Mouse (Mus musculus) bone marrow, adult 2 months (tissue): ENCODE results near the gene Cdcp1. TPM values are rescaled to one million over a fixed set of nuclear protein-coding genes. Genes with fewer than 3 reads are reported as not detected.

ENCODE experiments used
- H3K27ac ChIP-seq: fragments of 200-500 bp; 2 replicates; pipeline ENCODE4 v1.5.1; 2012; ENCODE audit warnings: low read depth, mild to moderate bottlenecking, control low read depth, inconsistent platforms, low read length; ENCODE audit not compliant: control insufficient read depth, poor library complexity, insufficient read depth
- H3K4me1 ChIP-seq: fragments of 200-500 bp; 2 replicates; pipeline ENCODE4 v1.6.1; 2011; ENCODE audit warnings: low read length; ENCODE audit not compliant: control insufficient read depth, insufficient read depth
- H3K4me3 ChIP-seq: fragments of 200-500 bp; replicated peaks from 2 replicates; pipeline ENCODE3; 2011; ENCODE audit warnings: mild to moderate bottlenecking, low read depth, low read length, control low read depth; ENCODE audit not compliant: control insufficient read depth
- CTCF ChIP-seq: fragments of 200-500 bp; IDR thresholded peaks from 2 replicates; pipeline ENCODE4 v1.5.1; 2011; ENCODE audit warnings: low read length, control low read depth; ENCODE audit not compliant: control insufficient read depth, insufficient read depth
- POLR2A ChIP-seq: fragments of 200-500 bp; IDR thresholded peaks from 2 replicates; pipeline ENCODE4 v1.6.1; 2011; ENCODE audit warnings: low read depth, mild to moderate bottlenecking, control low read depth, low read length, borderline replicate concordance; ENCODE audit not compliant: control insufficient read depth
- WGBS: fragments of 180-500 bp; shearing (Covaris S2); methylation state at CpG from one replicate; pipeline ENCODE4 v1.1.7; 2018; 5-methylcytosine and 5-hydroxymethylcytosine counted together
- polyA plus RNA-seq: library from polyadenylated mRNA; stranded (reverse); fragments of >200 nt; gene quantifications from 2 replicates; pipeline ENCODE4 v1.2.4, GENCODE M21; 2011; ENCODE audit warnings: low replicate concordance; ENCODE audit not compliant: missing spikeins, insufficient read depth, insufficient read length

Cdcp1 gene
- polyA plus RNA-seq, 1 experiment: not detected

GRCm38 (mm10) chr9:123243988-123244387 is 28.1 kb upstream of the Cdcp1 start:
- Histone ChIP-seq H3K27ac (no peak overlapping the region), H3K4me1 (no peaks in the 10 kb centered on the region), H3K4me3 (no peak overlapping the region)
- WGBS: 56% methylated on average over 10 of the region's 10 CpGs
- TF ChIP-seq POLR2A (no peak), CTCF (no peak)

DNA sequence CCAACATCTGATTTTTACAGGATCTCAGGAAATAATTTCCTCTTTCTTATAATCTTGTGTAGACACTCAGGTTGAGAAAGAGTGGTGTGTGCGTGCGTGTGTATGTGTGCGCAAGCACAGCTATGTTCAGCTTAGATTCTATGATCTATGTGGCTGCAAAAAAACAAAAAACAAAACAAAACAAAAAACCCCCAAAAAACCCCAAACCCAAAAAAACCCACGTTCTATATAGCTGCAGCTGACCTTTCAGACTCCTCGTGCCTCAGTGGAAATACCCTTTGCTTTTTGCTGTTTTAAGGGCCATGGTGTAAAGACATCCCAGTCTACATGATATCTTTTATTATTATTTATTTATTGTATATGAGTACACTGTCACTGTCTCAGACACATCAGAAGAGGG is 25.4 kb upstream of the Cdcp1 start:
- Histone ChIP-seq H3K27ac (no peak overlapping the region), H3K4me3 (no peak overlapping the region), H3K4me1 (no peaks in the 10 kb centered on the region; the same call in 1 of the 2 replicates)
- no peak for TF ChIP-seq POLR2A
- no peak for TF ChIP-seq CTCF
- 81% methylated on average over 5 of the region's 5 CpGs for WGBS

- WGBS: 68% methylated on average over 2 of the region's 2 CpGs
- Histone ChIP-seq H3K4me1 (no peaks in the 10 kb centered on the region; the same call in 1 of the 2 replicates), H3K4me3 (no peak overlapping the region), H3K27ac (no peak overlapping the region)
- TF ChIP-seq POLR2A (no peak), CTCF (no peak)
These were observed 24.9 kb upstream of the Cdcp1 start for GRCm38 (mm10) chr9:123240751-123241150.

DNA sequence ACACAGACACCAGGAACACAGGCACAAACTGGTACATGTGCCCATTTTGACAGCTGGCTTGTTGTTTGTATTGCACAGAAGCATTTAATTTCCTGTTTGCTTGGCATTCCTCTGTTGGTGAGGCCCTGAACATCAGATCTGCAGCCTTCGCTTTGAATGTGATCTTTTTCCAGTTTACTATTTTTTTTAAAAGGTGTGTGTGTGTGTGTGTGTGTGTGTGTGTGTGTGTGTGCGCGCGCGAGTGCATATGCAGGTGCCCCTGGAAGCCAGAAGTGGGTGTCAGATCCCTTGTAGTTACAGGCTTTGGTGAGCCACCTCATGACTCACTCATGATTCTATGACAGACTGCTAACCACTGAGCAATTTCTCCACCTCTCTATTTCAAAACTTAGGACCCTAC is 24.4 kb upstream of the Cdcp1 start:
- TF ChIP-seq CTCF: no peak
- TF ChIP-seq POLR2A: no peak
- WGBS: 93% methylated on average over 5 of the region's 5 CpGs
- Histone ChIP-seq H3K4me1 (no peaks in the 10 kb centered on the region; the same call in 1 of the 2 replicates), H3K27ac (no peak overlapping the region), H3K4me3 (no peak overlapping the region)

GRCm38 (mm10) chr9:123239651-123240050 is 23.8 kb upstream of the Cdcp1 start:
- TF ChIP-seq POLR2A: no peak
- no peak for TF ChIP-seq CTCF
- 38% methylated on average over 2 of the region's 2 CpGs for WGBS
- Histone ChIP-seq H3K4me1 (no peaks in the 10 kb centered on the region; the same call in 1 of the 2 replicates), H3K4me3 (no peak overlapping the region), H3K27ac (no peak overlapping the region)

- no peak for TF ChIP-seq POLR2A
- no peak for TF ChIP-seq CTCF
- H3K4me3 ChIP-seq: no peak overlapping the region
- H3K27ac ChIP-seq: no peak overlapping the region
- WGBS: 80% methylated on average over 4 of the region's 4 CpGs
- H3K4me1 ChIP-seq: no peaks in the 10 kb centered on the region; the same call in 1 of the 2 replicates
These were observed 22.6 kb upstream of the Cdcp1 start for GRCm38 (mm10) chr9:123238256-123239045.

DNA sequence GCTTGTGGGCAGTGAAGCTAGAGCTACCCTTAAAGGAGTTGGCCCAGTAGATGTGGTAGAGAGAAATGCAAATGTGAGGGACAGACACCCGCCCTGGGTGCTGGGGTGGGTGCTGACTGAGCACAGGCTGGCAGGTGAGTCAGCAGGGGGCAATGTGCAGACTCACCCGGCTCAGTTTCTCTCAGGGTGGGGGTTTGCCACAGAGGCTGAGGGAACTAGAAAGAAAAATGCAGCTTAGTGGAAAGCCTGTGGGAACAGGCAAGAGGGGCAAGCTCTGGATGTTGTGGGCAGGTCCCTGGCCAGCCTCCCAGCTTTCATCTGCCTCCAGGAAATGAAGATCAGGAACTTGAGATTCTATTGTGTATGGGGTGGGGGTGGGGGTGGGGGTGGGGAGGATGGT is 21.9 kb upstream of the Cdcp1 start:
- no peak overlapping the region for H3K27ac ChIP-seq

GRCm38 (mm10) chr9:123235621-123236020 is 19.8 kb upstream of the Cdcp1 start:
- WGBS: 37% methylated on average over 3 of the region's 3 CpGs
- TF ChIP-seq CTCF (no peak), POLR2A (no peak)
- H3K4me1 ChIP-seq: no peaks in the 10 kb centered on the region; the same call in 1 of the 2 replicates

More for the DNA sequence above, 21.9 kb upstream of the Cdcp1 start:
- Histone ChIP-seq H3K4me3 (no peak overlapping the region), H3K4me1 (no peaks in the 10 kb centered on the region; the same call in 1 of the 2 replicates)
- 15% methylated on average over 2 of the region's 2 CpGs for WGBS
- no peak for TF ChIP-seq POLR2A
- no peak for TF ChIP-seq CTCF

More at GRCm38 (mm10) chr9:123235621-123236020, 19.8 kb upstream of the Cdcp1 start:
- H3K4me3 ChIP-seq: no peak overlapping the region
- no peak overlapping the region for H3K27ac ChIP-seq
